Mouse (Mus musculus) embryonic stem cell, embryonic (primary cell): ENCODE data around the gene Aacs.

Experiments used
- CTCF ChIA-PET, 4 experiments: fragments of 300-600 bp in 2 of 4; fragments of 350-600 bp in 2 of 4; sonication (Branson Sonifier 250); formaldehyde crosslinking; loops; one replicate each; lab custom pipeline; 2022; ENCODE audit warnings: inconsistent platforms in 2 of 4; lab: Charles Lee
- POLR2A ChIA-PET, 4 experiments: fragments of 300-600 bp in 2 of 4; fragments of 350-600 bp in 2 of 4; sonication (Branson Sonifier 250); formaldehyde crosslinking; loops; one replicate each; lab custom pipeline; 2022; ENCODE audit warnings: antibody characterized with exemption in 4 of 4, inconsistent platforms in 1 of 4; lab: Charles Lee

Gene Aacs

GRCm38 (mm10) chr5:125449306-125449705 is 26.3 kb upstream of the Aacs start:
- ChIA-PET POLR2A (interaction anchor here in 2 of 4 experiments (0.9 to 4.4 kb wide), 7 partner anchors 9 to 56 kb away, joined by 4 to 17 read pairs (median 7); partner anchors contain the start of gene Bri3bp (in 1 of the 2)), CTCF (interaction anchor here in 1 of 4 experiments (0.7 to 1.4 kb wide), 3 partner anchors 7 to 81 kb away, joined by 3 to 4 read pairs (median 3); partner anchors contain the start of gene Bri3bp)

GRCm38 (mm10) chr5:125452573-125452972 is 23.0 kb upstream of the Aacs start:
- POLR2A ChIA-PET: interaction anchor here in 3 of 4 experiments (0.7 to 4.4 kb wide), 5 partner anchors 9 to 59 kb away, joined by 3 to 17 read pairs (median 8); partner anchors contain the start of gene Bri3bp (in 1 of the 3)
- CTCF ChIA-PET: interaction anchor here in 2 of 4 experiments (0.7 to 2.8 kb wide), 2 partner anchors 8 to 678 kb away, joined by 7 to 8 read pairs; no protein-coding TSS in a partner anchor

- ChIA-PET POLR2A (interaction anchor here in 2 of 4 experiments (1.3 to 3.1 kb wide), 8 partner anchors 8 to 72 kb away, joined by 3 to 13 read pairs (median 6); no protein-coding TSS in a partner anchor), CTCF (interaction anchor here in 3 of 4 experiments (0.7 to 1.0 kb wide), 4 partner anchors 30 to 51 kb away, joined by 3 to 4 read pairs (median 3); no protein-coding TSS in a partner anchor)
Observed at GRCm38 (mm10) chr5:125456100-125456499, 19.5 kb upstream of the Aacs start.

GRCm38 (mm10) chr5:125457538-125457937 is 18.1 kb upstream of the Aacs start:
- ChIA-PET CTCF (interaction anchor here in 2 of 4 experiments (0.6 to 0.8 kb wide), 2 partner anchors 32 to 52 kb away, joined by 3 read pairs; no protein-coding TSS in a partner anchor), POLR2A (interaction anchor here in 3 of 4 experiments (0.6 to 3.5 kb wide), 6 partner anchors 10 to 17 kb away, joined by 4 to 25 read pairs (median 6); partner anchors contain the start of gene Bri3bp (in 2 of the 3))

- ChIA-PET POLR2A (interaction anchor here in 3 of 4 experiments (0.7 to 3.0 kb wide), 8 partner anchors 8 to 285 kb away, joined by 3 to 9 read pairs (median 5); partner anchors contain the start of gene Aacs (in 1 of the 3)), CTCF (interaction anchor here (0.6 to 1.6 kb wide), 7 partner anchors 16 to 80 kb away, joined by 3 to 5 read pairs (median 3); no protein-coding TSS in a partner anchor)
Observed at GRCm38 (mm10) chr5:125460574-125460973, 15.0 kb upstream of the Aacs start.

GRCm38 (mm10) chr5:125461868-125462445 is 13.7 kb upstream of the Aacs start:
- ChIA-PET CTCF (interaction anchor here in 3 of 4 experiments (0.6 to 1.9 kb wide), 8 partner anchors 16 to 182 kb away, joined by 3 to 6 read pairs (median 4); no protein-coding TSS in a partner anchor), POLR2A (interaction anchor here in 3 of 4 experiments (1.0 to 3.0 kb wide), 9 partner anchors 9 to 73 kb away, joined by 3 to 11 read pairs (median 4); partner anchors contain the start of genes Aacs (in 1 of the 3), Bri3bp (in 1 of the 3) and Gm10382 (in 1 of the 3))

- CTCF ChIA-PET: no interaction called here
Observed at GRCm38 (mm10) chr5:125465192-125465591, 10.4 kb upstream of the Aacs start.

GRCm38 (mm10) chr5:125465701-125466106 is 9.9 kb upstream of the Aacs start:
- CTCF ChIA-PET: interaction anchor here in 1 of 4 experiments (0.7 kb wide), 1 partner anchor 17 kb away, joined by 7 read pairs; no protein-coding TSS in a partner anchor
- POLR2A ChIA-PET: interaction anchor here in 3 of 4 experiments (0.7 to 2.6 kb wide), 11 partner anchors 9 to 160 kb away, joined by 3 to 9 read pairs (median 5); partner anchors contain the start of gene Aacs (in 2 of the 3)

More at GRCm38 (mm10) chr5:125465192-125465591, 10.4 kb upstream of the Aacs start:
- POLR2A ChIA-PET: interaction anchor here in 3 of 4 experiments (0.7 to 2.6 kb wide), 11 partner anchors 9 to 82 kb away, joined by 3 to 9 read pairs (median 5); partner anchors contain the start of gene Aacs (in 2 of the 3)

GRCm38 (mm10) chr5:125466483-125466882 is 9.1 kb upstream of the Aacs start:
- POLR2A ChIA-PET: interaction anchor here in 3 of 4 experiments (1.3 to 2.6 kb wide), 5 partner anchors 8 to 73 kb away, joined by 3 to 9 read pairs (median 7); partner anchors contain the start of gene Aacs (in 2 of the 3)
- CTCF ChIA-PET: no interaction called here

- CTCF ChIA-PET: interaction anchor here in 2 of 4 experiments (0.6 to 1.2 kb wide), 3 partner anchors 23 to 99 kb away, joined by 3 read pairs; no protein-coding TSS in a partner anchor
- POLR2A ChIA-PET: interaction anchor here in 3 of 4 experiments (0.7 to 2.1 kb wide), 9 partner anchors 9 to 263 kb away, joined by 3 to 6 read pairs (median 3); no protein-coding TSS in a partner anchor
Observed at GRCm38 (mm10) chr5:125467261-125467660, 8.4 kb upstream of the Aacs start.

- ChIA-PET POLR2A (interaction anchor here in 3 of 4 experiments (0.6 to 1.3 kb wide), 6 partner anchors 10 to 87 kb away, joined by 3 to 5 read pairs (median 3); no protein-coding TSS in a partner anchor), CTCF (interaction anchor here in 2 of 4 experiments (0.5 to 0.6 kb wide), 2 partner anchors 16 to 28 kb away, joined by 3 read pairs; no protein-coding TSS in a partner anchor)
Observed at GRCm38 (mm10) chr5:125470713-125471112, 4.9 kb upstream of the Aacs start.

GRCm38 (mm10) chr5:125472796-125473475 is 2.7 kb upstream of the Aacs start:
- CTCF ChIA-PET: interaction anchor here in 1 of 4 experiments (0.6 kb wide), 1 partner anchor 125 kb away, joined by 5 read pairs; no protein-coding TSS in a partner anchor
- POLR2A ChIA-PET: interaction anchor here in 1 of 4 experiments (0.7 kb wide), 1 partner anchor 117 kb away, joined by 3 read pairs; no protein-coding TSS in a partner anchor

- POLR2A ChIA-PET: interaction anchor here in 3 of 4 experiments (0.7 to 1.9 kb wide), 5 partner anchors 10 to 81 kb away, joined by 3 to 7 read pairs (median 3); partner anchors contain the start of gene Dhx37 (in 1 of the 3)
- CTCF ChIA-PET: interaction anchor here in 1 of 4 experiments (0.8 kb wide), 1 partner anchor 16 kb away, joined by 3 read pairs; no protein-coding TSS in a partner anchor
Observed at GRCm38 (mm10) chr5:125475030-125475429, 584 bp upstream of the Aacs start.

GRCm38 (mm10) chr5:125476286-125476625 is 642 bp downstream of the Aacs start:
- ChIA-PET CTCF (interaction anchor here in 1 of 4 experiments (1.2 kb wide), 1 partner anchor 33 kb away, joined by 4 read pairs; no protein-coding TSS in a partner anchor), POLR2A (interaction anchor here in 3 of 4 experiments (0.6 to 2.1 kb wide), 17 partner anchors 9 to 138 kb away, joined by 3 to 9 read pairs (median 4); partner anchors contain the start of gene Dhx37 (in 1 of the 3))

GRCm38 (mm10) chr5:125476799-125477198 is 1.2 kb downstream of the Aacs start:
- CTCF ChIA-PET: interaction anchor here in 1 of 4 experiments (1.4 kb wide), 1 partner anchor 31 kb away, joined by 4 read pairs; no protein-coding TSS in a partner anchor
- POLR2A ChIA-PET: interaction anchor here in 3 of 4 experiments (0.8 to 2.1 kb wide), 10 partner anchors 8 to 83 kb away, joined by 3 to 9 read pairs (median 4); no protein-coding TSS in a partner anchor

GRCm38 (mm10) chr5:125477533-125477932 is 1.9 kb downstream of the Aacs start:
- ChIA-PET POLR2A (interaction anchor here in 2 of 4 experiments (0.7 to 2.0 kb wide), 7 partner anchors 8 to 85 kb away, joined by 3 to 7 read pairs (median 3); partner anchors contain the start of gene Dhx37 (in 1 of the 2)), CTCF (interaction anchor here in 2 of 4 experiments (0.7 to 1.4 kb wide), 2 partner anchors 30 to 31 kb away, joined by 3 to 4 read pairs; no protein-coding TSS in a partner anchor)
